Mouse (Mus musculus) limb, embryonic 11.5 days (tissue): ENCODE measurements around the gene Tbl2. TPM values are rescaled to one million over a fixed set of nuclear protein-coding genes. Genes with fewer than 3 reads are reported as not detected.

Source experiments
- ATAC-seq: fragments of 200-750 bp; cut with Nextera tagmentation; 2 replicates; pipeline ENCODE4 v1.8.0; 2017; ENCODE audit warnings: low read depth; ENCODE audit not compliant: insufficient number of reproducible peaks, low FRiP score, low TSS enrichment
- DNase-seq: peaks from one replicate; pipeline ENCODE4 v3.0.0-alpha.2; 2015; ENCODE audit warnings: low spot score
- H3K27ac ChIP-seq: fragments of 300-500 bp; sonication (generic); replicated peaks from 2 replicates; pipeline ENCODE4 v1.5.1; 2014; ENCODE audit warnings: low read depth, mild to moderate bottlenecking, low read length
- H3K27me3 ChIP-seq: fragments of 300-500 bp; sonication (generic); 2 replicates; pipeline ENCODE4 v1.6.1; 2014; ENCODE audit warnings: mild to moderate bottlenecking, low read length, mixed read lengths; ENCODE audit not compliant: control insufficient read depth, insufficient read depth
- H3K36me3 ChIP-seq: fragments of 300-500 bp; sonication (generic); 2 replicates; pipeline ENCODE4 v1.6.1; 2014; ENCODE audit warnings: mild to moderate bottlenecking, low read length, moderate library complexity, mixed read lengths; ENCODE audit not compliant: control insufficient read depth, insufficient read depth
- H3K4me1 ChIP-seq: fragments of 300-500 bp; sonication (generic); 2 replicates; pipeline ENCODE4 v1.6.1; 2014; ENCODE audit warnings: low read length, mixed read lengths; ENCODE audit not compliant: control insufficient read depth, insufficient read depth
- H3K4me2 ChIP-seq: fragments of 300-500 bp; sonication (generic); 2 replicates; pipeline ENCODE4 v1.6.1; 2014; ENCODE audit warnings: low read depth, mild to moderate bottlenecking, moderate library complexity; ENCODE audit not compliant: severe bottlenecking
- H3K4me3 ChIP-seq: fragments of 300-500 bp; sonication (generic); 2 replicates; pipeline ENCODE4 v1.5.1; 2014; ENCODE audit warnings: low read depth, low read length
- H3K9ac ChIP-seq: fragments of 300-500 bp; sonication (generic); 2 replicates; pipeline ENCODE4 v1.6.1; 2014; ENCODE audit warnings: mild to moderate bottlenecking, low read length
- H3K9me3 ChIP-seq: fragments of 300-500 bp; sonication (generic); 2 replicates; pipeline ENCODE4 v1.6.1; 2016; ENCODE audit warnings: low read length; ENCODE audit not compliant: control insufficient read depth
- WGBS: fragments of 180-500 bp; shearing (Covaris S2); extraction: QIAGEN DNeasy Blood & Tissue Kit; methylation state at CpG from one replicate; pipeline ENCODE4 v1.1.7; 2014; 5-methylcytosine and 5-hydroxymethylcytosine counted together
- polyA plus RNA-seq: library from polyadenylated mRNA; unstranded; fragments of >200 nt; fragmentation: Nextera tagmentation; extraction: Ambion mirVana; gene quantifications from 2 replicates; pipeline ENCODE4 v1.2.1, GENCODE M21; 2014

The Tbl2 gene
- polyA plus RNA-seq: 21.4 and 22.5 TPM in 2 replicates

DNA sequence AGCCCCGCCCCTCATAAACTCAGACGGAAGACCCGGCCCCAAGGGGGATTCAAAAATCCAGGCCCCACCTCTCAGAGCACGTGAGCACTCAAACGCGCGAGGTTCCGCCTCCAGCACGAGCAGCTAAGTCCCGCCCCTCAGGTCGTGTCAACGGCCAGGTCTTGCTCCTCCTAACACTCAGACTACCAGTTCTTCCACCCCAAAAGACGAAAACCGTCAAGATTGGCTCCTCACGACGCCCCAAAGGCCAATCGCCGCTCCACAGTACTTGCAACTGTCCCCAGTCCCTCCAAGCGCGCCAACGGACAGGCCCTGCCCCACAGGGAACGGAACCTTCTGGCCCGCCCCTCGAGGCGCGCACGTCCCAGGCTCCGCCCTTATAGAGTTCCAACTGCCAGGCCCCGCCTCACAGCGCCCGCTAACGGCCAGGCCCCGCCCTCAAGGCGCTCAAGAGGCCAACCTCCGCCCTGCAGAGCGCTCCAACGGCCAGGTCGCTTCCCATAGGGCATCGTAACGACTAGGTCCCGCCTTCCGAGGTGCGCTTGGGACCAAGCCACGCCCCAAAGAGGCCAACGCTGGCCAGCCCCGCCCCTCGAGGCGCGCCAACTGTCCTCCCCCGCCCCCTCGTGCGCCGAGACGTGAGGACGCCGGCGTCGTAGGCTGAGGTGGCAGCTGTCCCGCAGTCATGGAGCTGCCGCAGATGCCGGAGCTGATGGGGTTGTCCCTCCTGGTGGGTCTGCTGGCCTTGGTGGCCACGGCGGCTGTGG lies at the start of gene Tbl2:
Gene Tbl2 (plus strand): TSS at position 605 of the 767 bp plus-strand sequence.
- Histone ChIP-seq H3K4me1 (peaks cover 3% of the 10 kb centered on the region; the same call in 1 of the 2 replicates), H3K27ac (peak within 1 kb of the TSS; percentile 78), H3K4me2 (peak within 1 kb of the TSS; percentile 58), H3K4me3 (peak within 1 kb of the TSS; percentile 80), H3K27me3 (no peaks in the 10 kb centered on the region), H3K36me3 (0 out of 2 replicates have a peak, but pooled peaks cover 2% of the 10 kb centered on the region), H3K9me3 (no peaks in the 10 kb centered on the region), H3K9ac (peak within 1 kb of the TSS; percentile 68)
- DNase-seq (peak; percentile 98), ATAC-seq (peak; percentile 99)
- WGBS: under 1% methylated on average over 63 of the region's 63 CpGs

DNA sequence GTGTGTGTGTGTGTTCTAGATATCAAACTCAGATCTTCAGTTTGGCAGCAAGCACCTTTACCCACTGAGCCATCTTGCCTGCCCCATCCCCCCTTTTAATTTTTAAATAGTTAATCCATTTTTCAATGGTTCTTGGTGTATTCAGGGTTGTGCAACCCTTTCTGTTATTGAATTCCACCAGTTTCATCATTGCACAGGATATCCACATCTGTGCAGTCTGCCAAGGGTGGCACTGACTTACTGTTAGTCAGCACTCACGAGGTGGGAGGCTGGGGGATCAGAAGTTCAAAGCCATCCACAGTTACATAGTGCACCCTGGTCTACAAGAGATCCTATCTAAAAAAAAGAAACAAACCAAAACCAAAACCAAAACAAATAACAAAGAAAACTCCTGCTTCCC lies 48.5 kb upstream of the Tbl2 start:
- no peaks in the 10 kb centered on the region for H3K4me1 ChIP-seq
- no peak for DNase-seq
- H3K9ac ChIP-seq: no peak overlapping the region
- no peaks in the 10 kb centered on the region for H3K27me3 ChIP-seq
- no peaks in the 10 kb centered on the region for H3K36me3 ChIP-seq
- H3K4me3 ChIP-seq: no peak overlapping the region
- no peak overlapping the region for H3K27ac ChIP-seq
- no peaks in the 10 kb centered on the region for H3K9me3 ChIP-seq
- 69% methylated on average over 1 of the region's 1 CpGs for WGBS
- H3K4me2 ChIP-seq: no peak overlapping the region
- no peak for ATAC-seq

DNA sequence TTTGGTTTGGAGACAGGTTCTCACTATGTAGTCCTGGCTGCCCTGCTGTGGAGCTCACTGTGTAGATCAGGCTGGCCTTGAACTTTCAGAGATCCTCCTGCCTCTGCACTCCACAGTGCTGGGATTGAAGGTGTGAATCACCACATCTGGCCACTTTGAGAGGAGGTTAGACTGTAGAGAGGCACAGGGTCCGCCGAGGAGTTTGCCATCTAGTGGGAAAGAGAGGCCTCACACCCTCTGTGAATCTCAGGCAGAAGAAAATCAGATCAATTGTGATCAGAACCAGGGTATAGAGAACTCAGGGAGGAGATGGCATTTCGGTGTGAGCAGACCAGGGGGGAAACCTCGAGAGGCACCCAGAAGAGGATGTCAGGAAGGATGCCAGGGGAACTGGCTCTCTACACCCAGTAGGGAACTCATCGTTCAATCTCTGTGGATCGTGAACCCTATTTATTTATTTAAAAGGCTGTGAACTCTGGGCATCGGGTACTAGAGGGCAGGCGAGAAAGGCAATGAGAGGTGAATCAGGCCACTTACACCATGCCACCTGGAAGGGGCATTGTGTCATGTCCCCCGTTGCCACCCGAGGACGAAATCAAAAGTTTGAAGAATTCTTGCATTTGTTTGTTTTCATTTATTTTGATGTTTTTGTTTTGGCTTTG lies 45.3 kb upstream of the Tbl2 start:
- H3K27ac ChIP-seq: no peak overlapping the region
- H3K36me3 ChIP-seq: no peaks in the 10 kb centered on the region
- ATAC-seq (no peak), DNase-seq (no peak)
- WGBS: 69% methylated on average over 11 of the region's 11 CpGs
- H3K27me3 ChIP-seq: peaks cover 20% of the 10 kb centered on the region
- H3K9me3 ChIP-seq: no peaks in the 10 kb centered on the region
- H3K4me1 ChIP-seq: peaks cover 8% of the 10 kb centered on the region; the same call in 1 of the 2 replicates
- no peak overlapping the region for H3K9ac ChIP-seq
- no peak overlapping the region for H3K4me3 ChIP-seq
- no peak overlapping the region for H3K4me2 ChIP-seq

DNA sequence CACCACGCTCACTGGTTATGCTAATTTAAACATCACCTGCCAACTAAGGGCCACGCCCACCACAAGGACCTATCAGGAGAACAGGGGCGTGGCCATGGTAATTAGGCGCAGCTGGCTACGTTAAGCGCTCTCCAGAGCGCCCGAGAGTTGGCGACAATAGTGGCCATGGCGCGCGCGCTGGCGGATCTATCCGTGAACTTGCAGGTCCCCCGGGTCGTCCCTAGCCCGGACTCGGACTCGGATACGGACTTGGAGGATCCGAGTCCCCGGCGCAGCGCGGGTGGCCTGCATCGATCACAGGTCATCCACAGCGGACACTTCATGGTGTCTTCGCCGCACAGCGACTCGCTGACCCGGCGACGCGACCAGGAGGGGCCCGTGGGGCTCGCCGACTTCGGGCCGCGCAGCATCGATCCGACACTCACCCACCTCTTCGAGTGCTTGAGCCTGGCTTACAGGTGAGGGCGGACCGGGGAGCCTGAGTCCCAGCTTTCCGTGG lies 42.6 kb upstream of the Tbl2 start:
- Histone ChIP-seq H3K36me3 (no peaks in the 10 kb centered on the region), H3K4me2 (peak overlapping the region; percentile 96), H3K4me3 (peak overlapping the region; percentile 54), H3K9me3 (no peaks in the 10 kb centered on the region), H3K27me3 (peaks cover 23% of the 10 kb centered on the region), H3K4me1 (peaks cover 8% of the 10 kb centered on the region; the same call in 1 of the 2 replicates), H3K27ac (no peak overlapping the region), H3K9ac (peak overlapping the region; percentile 34; the same call in 1 of the 2 replicates)
- ATAC-seq (peak; percentile 83), DNase-seq (peak; percentile 87)
- under 1% methylated on average over 48 of the region's 48 CpGs for WGBS

DNA sequence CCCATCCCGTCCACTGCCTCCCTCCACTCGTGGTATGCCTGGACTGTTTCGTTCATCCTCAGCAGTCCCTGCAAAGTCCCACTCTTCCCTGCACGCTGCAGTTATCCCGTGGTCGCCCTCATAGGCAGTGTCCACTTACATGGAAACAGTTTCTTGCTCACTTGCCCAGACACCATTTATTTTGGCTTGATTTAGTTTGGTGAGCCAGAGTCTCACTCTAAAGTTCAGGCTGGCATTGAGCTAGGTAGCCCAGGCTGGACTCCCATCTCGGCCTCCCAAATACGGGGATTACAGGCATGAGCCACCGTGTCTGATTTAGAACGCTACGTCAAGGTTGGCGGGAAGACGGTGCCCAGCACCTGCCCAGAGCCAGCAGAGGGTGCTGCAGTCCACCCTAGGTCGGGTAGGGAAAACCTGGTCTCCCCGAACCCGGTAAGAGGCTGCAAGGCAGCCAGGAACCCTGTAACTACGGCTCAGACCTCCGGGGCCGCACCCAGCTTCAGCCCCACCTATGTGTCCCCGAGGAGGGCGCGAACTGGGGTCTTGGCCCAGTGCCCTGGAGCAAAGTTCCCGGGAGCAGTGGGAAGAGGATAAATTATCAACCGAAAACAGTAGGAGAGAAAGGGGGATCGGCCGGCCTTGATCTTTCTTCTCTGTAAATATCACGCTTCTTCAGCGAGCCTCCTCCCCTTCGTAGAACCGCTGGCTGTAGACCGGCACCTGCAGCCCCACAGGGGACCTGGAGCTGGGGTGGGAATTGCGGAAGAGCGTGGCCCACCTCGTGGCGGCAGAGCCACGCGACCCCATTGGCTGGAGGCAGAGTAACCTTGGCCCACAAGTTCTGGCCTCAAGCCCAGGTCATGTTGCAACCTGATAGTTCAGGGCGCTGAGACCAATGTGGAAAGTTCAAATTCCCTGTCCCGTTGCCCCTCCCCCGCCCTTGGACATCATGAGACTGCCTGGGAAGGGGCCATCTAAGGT lies 41.6 kb upstream of the Tbl2 start:
- Histone ChIP-seq H3K9ac (0 out of 2 replicates have a peak overlapping the region, but pooled peaks have one; percentile 30), H3K4me2 (peak overlapping the region; percentile 96), H3K4me1 (peaks cover 8% of the 10 kb centered on the region; the same call in 1 of the 2 replicates), H3K9me3 (no peaks in the 10 kb centered on the region), H3K36me3 (no peaks in the 10 kb centered on the region), H3K27me3 (peaks cover 23% of the 10 kb centered on the region), H3K4me3 (peak overlapping the region; percentile 54), H3K27ac (no peak overlapping the region)
- DNase-seq: peak; percentile 75
- ATAC-seq: 0 out of 2 replicates have a peak, but pooled peaks have one; percentile 19
- 10% methylated on average over 40 of the region's 40 CpGs for WGBS

DNA sequence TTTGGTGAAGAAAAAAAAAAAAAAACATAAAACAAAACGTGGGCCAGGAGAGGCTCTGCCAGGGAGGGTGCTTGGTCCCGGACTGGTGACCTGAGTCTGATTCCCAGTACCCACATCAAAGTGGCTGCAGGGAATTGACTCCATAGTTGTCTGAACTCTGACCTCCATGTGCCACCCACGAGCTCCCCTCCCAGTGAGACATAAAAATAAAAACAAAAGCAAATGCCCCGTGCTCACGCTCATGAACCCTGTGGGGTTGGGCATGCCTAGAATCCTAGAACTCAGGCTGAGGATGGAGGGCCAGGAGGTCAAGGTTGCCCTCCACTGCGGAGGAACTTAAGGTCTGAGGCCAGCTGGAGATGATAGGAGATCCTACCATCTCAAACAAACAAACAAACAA lies 40.4 kb upstream of the Tbl2 start:
- no peak overlapping the region for H3K4me2 ChIP-seq
- no peak overlapping the region for H3K27ac ChIP-seq
- no peak overlapping the region for H3K4me3 ChIP-seq
- H3K27me3 ChIP-seq: peaks cover 23% of the 10 kb centered on the region
- no peaks in the 10 kb centered on the region for H3K9me3 ChIP-seq
- no peak for DNase-seq
- no peaks in the 10 kb centered on the region for H3K36me3 ChIP-seq
- WGBS: 43% methylated on average over 6 of the region's 6 CpGs
- peaks cover 8% of the 10 kb centered on the region; the same call in 1 of the 2 replicates for H3K4me1 ChIP-seq
- ATAC-seq: no peak
- H3K9ac ChIP-seq: no peak overlapping the region

DNA sequence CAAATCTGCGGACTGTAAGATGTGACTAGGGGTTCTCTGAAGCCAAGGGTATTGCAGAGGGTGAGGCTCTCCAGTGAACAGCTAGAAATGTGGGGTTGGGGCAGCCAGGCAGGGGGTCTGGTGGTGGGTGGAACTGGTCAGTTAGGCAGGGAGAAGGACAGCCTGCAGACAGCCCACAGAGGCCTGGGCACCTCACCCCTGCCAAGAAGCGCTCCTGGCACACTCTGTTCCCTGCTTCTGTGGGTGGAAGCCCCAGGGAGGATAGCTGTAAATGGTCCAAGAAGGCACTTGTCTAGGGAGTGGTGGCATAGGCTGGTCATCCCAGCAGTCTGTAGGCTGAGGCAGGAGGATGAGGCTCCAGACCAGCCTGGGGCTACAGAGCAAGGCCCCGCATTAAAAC lies 40.0 kb upstream of the Tbl2 start:
- WGBS: 89% methylated on average over 3 of the region's 3 CpGs
- H3K27me3 ChIP-seq: peaks cover 23% of the 10 kb centered on the region

More for the DNA sequence above, 40.0 kb upstream of the Tbl2 start:
- H3K4me1 ChIP-seq: peaks cover 8% of the 10 kb centered on the region; the same call in 1 of the 2 replicates
- no peak overlapping the region for H3K4me2 ChIP-seq
- H3K9ac ChIP-seq: no peak overlapping the region
- no peaks in the 10 kb centered on the region for H3K36me3 ChIP-seq
- no peak for DNase-seq
- no peak for ATAC-seq
- H3K9me3 ChIP-seq: no peaks in the 10 kb centered on the region
- no peak overlapping the region for H3K27ac ChIP-seq
- no peak overlapping the region for H3K4me3 ChIP-seq
